Mouse (Mus musculus) natural killer cell, adult 2 months (primary cell): Measurements from ENCODE around the gene Gm2012.
"Not testable (repeated sequence)": the region's sequence is repeated elsewhere in the genome, so short reads cannot be mapped to it uniquely, and the experiment has no call there.

ENCODE experiments used
- DNase-seq, 2 experiments: peaks; one replicate each; pipeline ENCODE4 v3.0.0; 2022; ENCODE audit warnings: low spot score in 2 of 2

Gene Gm2012

DNA sequence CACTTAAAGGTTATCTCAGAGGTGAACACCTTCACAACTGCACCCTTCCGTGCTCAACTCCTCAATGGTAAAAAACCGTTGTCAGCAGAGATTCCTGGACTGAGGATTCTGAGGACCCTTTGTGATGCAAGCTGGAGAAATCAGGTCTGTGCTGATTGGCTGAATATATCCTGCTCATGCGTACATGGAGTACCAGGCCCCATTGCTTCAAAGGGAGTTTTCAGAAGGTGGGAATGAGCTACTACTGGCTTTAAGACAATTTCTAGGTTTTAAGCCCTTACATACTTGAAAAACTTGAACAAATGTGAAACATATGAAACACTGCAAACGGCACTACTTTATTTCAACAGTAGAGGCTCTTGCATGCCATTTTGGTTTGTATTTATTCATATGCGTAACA, at the start of gene Gm2012:
Gene Gm2012, minus strand, starts transcription at position 101 of the 400 bp plus-strand sequence.
- not testable (repeated sequence) for DNase-seq

DNA sequence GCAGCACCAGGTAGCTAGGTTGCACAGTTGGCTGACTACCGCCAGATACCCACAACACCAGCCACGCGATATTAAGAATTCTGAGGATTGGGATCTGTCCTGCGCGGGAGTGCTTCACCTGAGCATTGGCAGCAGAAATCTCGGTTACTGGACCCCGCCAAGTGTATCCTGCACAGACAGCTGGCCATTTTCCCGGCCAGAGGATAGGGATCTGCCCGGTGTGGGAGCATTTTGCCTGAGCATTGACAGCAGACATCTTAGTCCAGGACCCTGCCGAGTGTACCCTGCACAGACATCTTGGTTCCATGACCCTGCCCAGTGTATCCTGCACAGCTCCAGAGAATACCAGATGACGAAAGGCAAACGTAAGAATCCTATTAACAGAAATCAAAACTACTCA, 72.0 kb downstream of the Gm2012 start:
- not testable (repeated sequence) for DNase-seq
